Mouse (Mus musculus) myocyte (in vitro differentiated cells): Measurements from ENCODE around the gene 2310057M21Rik.

Experiments
- CEBPB ChIP-seq: IDR thresholded peaks from 2 replicates; pipeline ENCODE4 v1.6.1; 2011; ENCODE audit warnings: mild to moderate bottlenecking, moderate library complexity; ENCODE audit not compliant: poor library complexity, insufficient read depth, severe bottlenecking
- E2F4 ChIP-seq: IDR thresholded peaks from one replicate; pipeline ENCODE4 v1.6.1; 2011; ENCODE audit warnings: mild to moderate bottlenecking, control low read depth, moderate library complexity; ENCODE audit not compliant: insufficient read depth
- MAX ChIP-seq: IDR thresholded peaks from one replicate; pipeline ENCODE4 v1.6.1; 2011; ENCODE audit warnings: low read depth, mild to moderate bottlenecking, control low read depth
- POLR2A ChIP-seq: IDR thresholded peaks from one replicate; pipeline ENCODE4 v1.6.1; 2011; ENCODE audit warnings: low read depth, mild to moderate bottlenecking, control low read depth, moderate library complexity; ENCODE audit not compliant: insufficient read length
- POLR2AphosphoS2 ChIP-seq: IDR thresholded peaks from one replicate; pipeline ENCODE4 v1.6.1; 2011; ENCODE audit warnings: low read depth, control low read depth; ENCODE audit not compliant: insufficient read length
- TCF12 ChIP-seq: IDR thresholded peaks from one replicate; pipeline ENCODE4 v1.6.1; 2011; ENCODE audit warnings: mild to moderate bottlenecking, control low read depth; ENCODE audit not compliant: poor library complexity, insufficient read depth, severe bottlenecking
- TCF3 ChIP-seq: IDR thresholded peaks from one replicate; pipeline ENCODE4 v1.6.1; 2011; ENCODE audit warnings: low read depth, control low read depth; ENCODE audit not compliant: insufficient read length
- USF1 ChIP-seq: IDR thresholded peaks from one replicate; pipeline ENCODE4 v1.6.1; 2011; ENCODE audit warnings: low read depth, mild to moderate bottlenecking, control low read depth, moderate library complexity

GRCm38 (mm10) chr7:131371470-131371860 lies 8.9 kb upstream of the 2310057M21Rik start:
- TF ChIP-seq POLR2AphosphoS2 (no peak), POLR2A (no peak), MAX (no peak), TCF12 (no peak), CEBPB (no peak), E2F4 (no peak), USF1 (no peak), TCF3 (no peak)
